Mouse (Mus musculus) kidney, adult 10 weeks (tissue): Measurements from ENCODE around the gene Cdadc1. TPM values are rescaled to one million over a fixed set of nuclear protein-coding genes. Genes with fewer than 3 reads are reported as not detected.

Experiments used
- polyA plus RNA-seq: library from polyadenylated mRNA; stranded (reverse); fragments of 350-450 nt; fragmentation: Illumina TruSeq; extraction: RNeasy Lipid Tissue Mini Kit (QIAGEN cat#74804); gene quantifications from one replicate; pipeline ENCODE4 v1.2.3, GENCODE M21; 2014; ENCODE audit warnings: low read depth, low replicate concordance

Gene Cdadc1
- polyA plus RNA-seq, result 107 TPM

DNA sequence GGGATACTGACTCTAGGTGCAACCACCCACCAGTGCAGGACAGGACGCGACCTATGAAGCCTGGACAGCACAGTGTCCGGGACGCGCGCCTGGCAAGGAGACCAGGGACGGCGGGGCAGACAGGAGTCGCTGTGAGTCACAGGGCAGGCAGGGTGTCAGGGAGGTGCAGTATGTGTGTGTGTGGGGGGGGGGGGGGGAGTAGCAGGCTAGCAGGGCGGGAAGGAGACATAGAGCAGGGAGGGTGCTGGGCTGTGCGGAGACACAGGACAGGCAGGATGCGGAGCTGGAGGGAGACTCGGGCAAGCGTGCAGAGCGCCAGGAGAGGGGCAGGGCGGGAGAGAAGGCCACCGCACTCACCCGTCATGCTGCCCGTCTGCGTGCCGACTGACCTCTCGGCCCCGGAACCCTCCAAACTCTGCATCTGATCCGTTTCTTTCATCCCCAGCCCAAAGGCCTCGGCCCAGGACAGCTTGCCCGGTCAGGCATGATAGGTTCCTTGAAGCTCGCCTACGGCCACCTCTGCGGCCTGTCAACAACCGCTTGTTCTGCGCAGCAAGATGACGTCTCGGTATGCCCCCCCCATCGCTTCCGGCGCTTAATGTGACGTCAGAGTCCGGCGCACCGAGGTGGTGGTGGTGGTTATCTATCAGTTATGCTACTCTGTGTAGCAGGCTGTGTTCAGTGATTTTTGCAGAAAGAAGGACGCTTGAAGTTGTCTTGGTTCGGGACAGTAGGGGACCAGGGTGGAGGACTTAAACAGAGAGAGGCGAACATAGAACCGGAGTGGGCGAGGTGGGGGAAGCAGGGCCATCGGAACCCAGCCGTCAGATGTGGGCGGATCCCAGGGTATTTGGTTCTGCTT lies at the start of gene Cdadc1:
TSS of gene Cdadc1 (minus strand) at position 562 of the 862 bp plus-strand sequence.

GRCm38 (mm10) chr14:59625158-59625805 lies 27.5 kb upstream of the Cdadc1 start, which contains the start of gene Shisa2:
TSS of gene Shisa2 (plus strand) at chr14:59625308.

Other genes with a start within 250 kb of the Cdadc1 start
- 14.4 TPM for gene Phf11d, start 232.5 kb downstream of the Cdadc1 start, polyA plus RNA-seq
- 1.5 TPM for gene Phf11c, start 202.6 kb downstream of the Cdadc1 start, polyA plus RNA-seq
- 17.4 TPM for gene Setdb2, start 157.1 kb downstream of the Cdadc1 start, polyA plus RNA-seq
- gene Cab39l, start 157.0 kb downstream of the Cdadc1 start, polyA plus RNA-seq, result 209 TPM
- 2.2 TPM for gene Shisa2, start 27.3 kb upstream of the Cdadc1 start, polyA plus RNA-seq